Mouse (Mus musculus) midbrain, embryonic 15.5 days (tissue): Measurements from ENCODE around the gene Pbx3. TPM values are rescaled to one million over a fixed set of nuclear protein-coding genes. Genes with fewer than 3 reads are reported as not detected.

Experiments used
- polyA plus RNA-seq: library from polyadenylated mRNA; unstranded; fragments of >200 nt; fragmentation: Nextera tagmentation; extraction: Ambion mirVana; gene quantifications from 2 replicates; pipeline ENCODE4 v1.2.1, GENCODE M21; 2015

Pbx3 gene
- polyA plus RNA-seq, 1 experiment from 2014 or later = 106 TPM

Other genes starting within 250 kb of the Pbx3 start
- 97.8 and 100 TPM in 2 replicates for gene Mapkap1, start 33.6 kb upstream of the Pbx3 start, polyA plus RNA-seq